ENCODE assay signal across 13 mouse cellular contexts in genomic region chr7:90947073-90947472, GRCm38 (mm10).
"Had no signal": no experiment of that assay in that cellular context is flagged by ENCODE, and none has a peak within 500 bp of the region (broad histone marks: within the 10 kb centered on the region; RNA-seq: fewer than 3 reads in every experiment).

No protein-coding gene starts in this region.

- ATAC-seq: midbrain, embryonic 16.5 days had no signal

- DNase-seq: lung, adult 18-20 months; lung, embryonic 14.5 days; lung, postnatal 10 days; lung, postnatal 4 days; midbrain, embryonic 14.5 days; retina, postnatal 1 day; right cerebral cortex, postnatal 14 days; right cerebral cortex, postnatal 4 days; spleen, adult 18-20 months; thymus, adult 18-20 months; thymus, postnatal 14 days; thymus, postnatal 36 days had no signal
